Mouse (Mus musculus): ENCODE data around the gene Ccdc96.
A peak's percentile ranks its signal among the peaks of the same experiment; 100 is the strongest.

Gene Ccdc96

GRCm38 (mm10) chr5:36484171-36484990 is at the start of gene Ccdc96, which contains the start of gene Tada2b:
Ccdc96 (plus strand) TSS chr5:36484588.
Tada2b (minus strand) TSS chr5:36484285.
- peak; percentile 99 for DNase-seq

GRCm38 (mm10) chr5:36436858-36437257 is 47.5 kb upstream of the Ccdc96 start:
- DNase-seq = no peak

GRCm38 (mm10) chr5:36440741-36441140 is 43.6 kb upstream of the Ccdc96 start:
- DNase-seq = no peak

- DNase-seq = no peak
These were observed 39.8 kb upstream of the Ccdc96 start for GRCm38 (mm10) chr5:36444611-36445010.

- no peak for DNase-seq
These were observed 39.4 kb upstream of the Ccdc96 start for GRCm38 (mm10) chr5:36445028-36445427.

GRCm38 (mm10) chr5:36446166-36446890 is 38.1 kb upstream of the Ccdc96 start:
- DNase-seq = no peak

GRCm38 (mm10) chr5:36447872-36448271 is 36.5 kb upstream of the Ccdc96 start:
- no peak for DNase-seq

- DNase-seq = no peak
These were observed 34.6 kb upstream of the Ccdc96 start for GRCm38 (mm10) chr5:36449710-36450358.

GRCm38 (mm10) chr5:36451119-36451518 is 33.3 kb upstream of the Ccdc96 start:
- DNase-seq = no peak

- no peak for DNase-seq
These were observed 32.5 kb upstream of the Ccdc96 start for GRCm38 (mm10) chr5:36451872-36452389.

GRCm38 (mm10) chr5:36452821-36453220 is 31.6 kb upstream of the Ccdc96 start:
- DNase-seq = no peak

GRCm38 (mm10) chr5:36457706-36458105 is 26.7 kb upstream of the Ccdc96 start:
- DNase-seq = peak; percentile 38

- no peak for DNase-seq
These were observed 25.5 kb upstream of the Ccdc96 start for GRCm38 (mm10) chr5:36458926-36459325.

- no peak for DNase-seq
These were observed 23.7 kb upstream of the Ccdc96 start for GRCm38 (mm10) chr5:36460712-36461111.

- no peak for DNase-seq
These were observed 23.2 kb upstream of the Ccdc96 start for GRCm38 (mm10) chr5:36461231-36461630.

- DNase-seq = peak; percentile 67
These were observed 21.6 kb upstream of the Ccdc96 start for GRCm38 (mm10) chr5:36462810-36463209.

- DNase-seq = no peak
These were observed 21.0 kb upstream of the Ccdc96 start for GRCm38 (mm10) chr5:36463391-36463790.

- DNase-seq = peak; percentile 100
These were observed 19.4 kb upstream of the Ccdc96 start, which contains the start of gene Grpel1 for GRCm38 (mm10) chr5:36464709-36465661. Grpel1 (plus strand) TSS chr5:36464998.

GRCm38 (mm10) chr5:36465889-36466288 is 18.5 kb upstream of the Ccdc96 start:
- DNase-seq = no peak

GRCm38 (mm10) chr5:36471206-36471605 is 13.2 kb upstream of the Ccdc96 start:
- no peak for DNase-seq

GRCm38 (mm10) chr5:36472876-36473655 is 11.3 kb upstream of the Ccdc96 start:
- no peak for DNase-seq
